Mouse (Mus musculus) midbrain, postnatal 0 days (tissue): Measurements from ENCODE around the gene Guf1. TPM values are rescaled to one million over a fixed set of nuclear protein-coding genes. Genes with fewer than 3 reads are reported as not detected.

ENCODE experiments used
- ATAC-seq: fragments of 200-750 bp; cut with Nextera tagmentation; 2 replicates; pipeline ENCODE4 v1.8.0; 2017; ENCODE audit warnings: moderate number of reproducible peaks, mild to moderate bottlenecking, moderate TSS enrichment, moderate library complexity; ENCODE audit not compliant: low FRiP score
- DNase-seq: peaks from one replicate; pipeline ENCODE4 v3.0.0-alpha.2; 2015; ENCODE audit warnings: low spot score
- H3K27ac ChIP-seq: fragments of 300-500 bp; sonication (generic); 2 replicates; pipeline ENCODE4 v1.5.1; 2014; ENCODE audit warnings: low read depth, mild to moderate bottlenecking, low read length, mixed read lengths
- H3K27me3 ChIP-seq: fragments of 300-500 bp; sonication (generic); 2 replicates; pipeline ENCODE4 v1.6.1; 2014; ENCODE audit warnings: low read length, control low read depth, mixed read lengths; ENCODE audit not compliant: insufficient read depth
- H3K36me3 ChIP-seq: fragments of 300-500 bp; sonication (generic); 2 replicates; pipeline ENCODE4 v1.6.1; 2014; ENCODE audit warnings: low read length, control low read depth, mixed read lengths; ENCODE audit not compliant: insufficient read depth
- H3K4me1 ChIP-seq: fragments of 300-500 bp; sonication (generic); 2 replicates; pipeline ENCODE4 v1.6.1; 2014; ENCODE audit warnings: mild to moderate bottlenecking, control low read depth, antibody characterized with exemption, low read length, mixed read lengths; ENCODE audit not compliant: insufficient read depth
- H3K4me2 ChIP-seq: fragments of 300-500 bp; sonication (generic); 2 replicates; pipeline ENCODE4 v1.6.1; 2014; ENCODE audit warnings: low read depth, mild to moderate bottlenecking, low read length, mixed read lengths; ENCODE audit not compliant: poor library complexity, severe bottlenecking
- H3K4me3 ChIP-seq: fragments of 300-500 bp; sonication (generic); 2 replicates; pipeline ENCODE4 v1.5.1; 2014; ENCODE audit warnings: low read depth, mild to moderate bottlenecking, low read length, moderate library complexity
- H3K9ac ChIP-seq: fragments of 300-500 bp; sonication (generic); replicated peaks from 2 replicates; pipeline ENCODE4 v1.6.1; 2014; ENCODE audit warnings: mild to moderate bottlenecking, low read length, moderate library complexity, mixed read lengths; ENCODE audit not compliant: poor library complexity, severe bottlenecking
- H3K9me3 ChIP-seq: fragments of 300-500 bp; sonication (generic); 2 replicates; pipeline ENCODE4 v1.6.1; 2016; ENCODE audit warnings: low read length, control low read depth
- CTCF ChIP-seq: IDR thresholded peaks from 2 replicates; pipeline ENCODE4 v1.5.1; 2016; ENCODE audit warnings: antibody characterized with exemption, mild to moderate bottlenecking
- WGBS: fragments of 180-500 bp; shearing (Covaris S2); extraction: QIAGEN DNeasy Blood & Tissue Kit; methylation state at CpG from one replicate; pipeline ENCODE4 v1.1.7; 2014; 5-methylcytosine and 5-hydroxymethylcytosine counted together
- polyA plus RNA-seq: library from polyadenylated mRNA; unstranded; fragments of >200 nt; fragmentation: Nextera tagmentation; extraction: Ambion mirVana; gene quantifications from 2 replicates; pipeline ENCODE4 v1.2.1, GENCODE M21; 2015
- total RNA-seq: library from RNA; depleted of rRNA; stranded (reverse); fragments of >200 nt; gene quantifications from 2 replicates; pipeline ENCODE4 v1.2.3, GENCODE M21; 2014; rRNA removed

The Guf1 gene
- total and polyA plus RNA-seq, 2 experiments from 2014 or later, result 35.5 to 42.7 TPM

DNA sequence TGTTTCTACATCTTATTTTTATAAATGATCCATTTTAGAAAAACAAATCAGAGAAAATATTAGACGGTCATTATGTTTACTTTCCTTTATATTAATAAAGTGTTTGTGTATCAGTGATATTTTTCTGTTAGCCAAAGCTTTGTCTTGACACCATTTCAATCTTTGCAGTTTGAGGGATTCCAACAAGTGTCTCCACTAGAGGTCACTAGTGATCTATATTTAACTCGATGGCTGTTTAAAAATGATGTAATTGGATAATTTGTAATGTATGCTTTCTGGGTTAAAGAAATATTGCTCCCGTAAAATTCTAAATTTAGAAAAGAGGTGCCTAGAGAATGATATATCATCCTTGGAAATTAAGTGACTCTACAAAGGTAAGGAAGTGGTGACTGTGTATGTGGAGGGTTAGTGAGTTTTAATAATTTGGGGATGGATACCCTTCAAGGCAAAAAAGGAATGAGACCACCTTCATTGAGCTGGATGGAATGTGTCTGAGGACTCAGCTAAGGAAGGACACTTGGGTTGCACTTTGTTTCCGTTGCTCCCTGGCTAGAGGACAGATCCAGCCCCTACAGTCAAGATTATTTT is 56.6 kb downstream of the Guf1 start:
- no peaks in the 10 kb centered on the region for H3K36me3 ChIP-seq
- peak; percentile 78 for DNase-seq
- H3K4me2 ChIP-seq, result no peak overlapping the region
- peak; percentile 82 for TF ChIP-seq CTCF
- no peak overlapping the region for H3K9ac ChIP-seq
- H3K27ac ChIP-seq, result no peak overlapping the region
- no peak for ATAC-seq
- 20% methylated on average over 4 of the region's 4 CpGs for WGBS
- no peaks in the 10 kb centered on the region for H3K27me3 ChIP-seq
- no peak overlapping the region for H3K4me3 ChIP-seq
- no peaks in the 10 kb centered on the region for H3K4me1 ChIP-seq
- no peaks in the 10 kb centered on the region for H3K9me3 ChIP-seq

DNA sequence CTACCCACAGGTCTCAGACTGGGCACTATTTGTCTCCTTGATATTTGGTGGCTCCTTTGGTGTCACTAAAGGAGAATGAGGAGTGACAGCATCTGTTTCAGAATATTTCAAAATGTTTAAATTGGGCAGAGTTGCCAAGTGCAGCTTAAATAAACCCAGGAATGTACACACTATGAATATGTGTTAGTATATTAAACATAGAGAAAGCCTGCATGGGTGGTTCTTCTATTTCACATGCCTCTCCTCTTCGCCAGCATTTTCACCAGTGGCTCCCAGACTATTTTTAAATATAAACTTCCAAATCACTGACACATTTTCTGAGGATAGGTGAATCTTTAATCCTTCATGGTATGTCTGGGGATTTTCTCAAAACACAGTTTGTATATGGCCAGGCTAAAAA is 64.2 kb downstream of the Guf1 start:
- ATAC-seq (no peak), DNase-seq (no peak)
- Histone ChIP-seq H3K9me3 (no peaks in the 10 kb centered on the region), H3K36me3 (no peaks in the 10 kb centered on the region), H3K4me2 (no peak overlapping the region), H3K4me3 (no peak overlapping the region), H3K4me1 (no peaks in the 10 kb centered on the region), H3K27ac (no peak overlapping the region), H3K27me3 (no peaks in the 10 kb centered on the region), H3K9ac (no peak overlapping the region)
- 82% methylated on average over 1 of the region's 1 CpGs for WGBS
- TF ChIP-seq CTCF, result no peak

Other genes starting within 250 kb of the Guf1 start
- 57.3 and 58.6 TPM in 2 replicates for gene Kctd8, start 215.2 kb upstream of the Guf1 start, total RNA-seq
- 32.8 and 33.5 TPM in 2 replicates for gene Kctd8, start 215.2 kb upstream of the Guf1 start, polyA plus RNA-seq
- not detected in 2 replicates for gene Yipf7, start 14.3 kb upstream of the Guf1 start, total RNA-seq
- gene Yipf7, start 14.3 kb upstream of the Guf1 start, polyA plus RNA-seq, result 0.12 TPM in 1 of 2 replicates, not detected in the other
- 14.3 and 14.9 TPM in 2 replicates for gene Gnpda2, start 35.4 kb downstream of the Guf1 start, total RNA-seq
- 32.5 and 36.4 TPM in 2 replicates for gene Gnpda2, start 35.4 kb downstream of the Guf1 start, polyA plus RNA-seq